Mouse (Mus musculus) activated CD4-positive, CD25-positive, alpha-beta regulatory T cell, adult 4 months (primary cell): ENCODE results near the gene Map10. TPM values are rescaled to one million over a fixed set of nuclear protein-coding genes. Genes with fewer than 3 reads are reported as not detected.
A peak's percentile ranks its signal among the peaks of the same experiment; 100 is the strongest.

Source experiments
- ATAC-seq: one replicate; pipeline ENCODE4 v1.8.0; 2017
- polyA plus RNA-seq, 2 experiments: library from polyadenylated mRNA; unstranded; fragments of 100-300 nt; shearing (Covaris generic); gene quantifications; one replicate each; pipeline ENCODE4 v1.2.1; 2017

The Map10 gene
- under 1 TPM; 0.17 to 0.46 TPM for polyA plus RNA-seq

DNA sequence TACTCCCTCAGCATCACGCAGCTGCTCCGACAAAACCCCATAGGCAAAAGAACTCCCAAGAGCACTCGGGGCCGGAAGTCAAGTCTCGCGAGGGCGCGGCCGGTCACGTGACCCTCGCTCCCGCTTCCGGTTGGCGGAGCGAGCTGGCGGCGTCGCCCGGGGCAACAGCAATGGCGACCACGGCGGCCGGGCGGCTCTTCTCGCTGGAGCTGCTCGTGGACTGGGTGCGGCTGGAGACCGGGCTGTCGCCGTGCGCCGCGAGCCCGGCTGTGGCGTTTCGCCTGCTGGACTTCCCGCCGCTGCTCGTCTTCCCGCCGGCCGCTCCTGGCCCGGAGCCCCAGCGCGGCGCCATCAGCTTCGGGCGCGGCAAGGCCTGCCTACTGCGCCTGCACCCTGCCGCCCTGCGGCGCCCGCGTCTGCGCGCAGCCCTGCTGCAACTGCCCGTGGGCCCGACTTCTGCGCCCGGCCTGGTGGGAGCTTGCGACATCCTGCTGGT lies at the start of gene Map10:
Gene Map10 (plus strand): TSS at position 119 of the 496 bp plus-strand sequence.
- ATAC-seq: peak; percentile 70

DNA sequence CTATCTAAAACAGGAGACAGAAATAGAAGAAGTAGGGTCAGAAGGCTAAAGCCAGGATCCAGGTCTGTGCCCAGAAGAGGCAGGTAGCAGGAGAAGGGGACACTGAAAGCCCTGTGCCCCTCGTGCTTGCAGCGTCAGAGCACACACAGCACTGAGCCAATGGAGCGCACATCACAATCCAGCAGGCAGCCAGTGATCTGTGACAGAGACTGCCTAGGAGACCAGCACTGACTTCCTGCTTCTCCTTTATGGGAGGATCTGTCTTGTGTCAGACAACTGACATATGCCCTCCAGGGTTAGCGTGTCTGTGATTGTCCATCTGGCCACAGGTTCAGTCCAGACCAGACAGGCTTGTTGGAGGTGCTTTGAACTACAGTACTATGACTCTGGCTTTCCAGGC lies 49.3 kb upstream of the Map10 start:
- ATAC-seq: no peak

DNA sequence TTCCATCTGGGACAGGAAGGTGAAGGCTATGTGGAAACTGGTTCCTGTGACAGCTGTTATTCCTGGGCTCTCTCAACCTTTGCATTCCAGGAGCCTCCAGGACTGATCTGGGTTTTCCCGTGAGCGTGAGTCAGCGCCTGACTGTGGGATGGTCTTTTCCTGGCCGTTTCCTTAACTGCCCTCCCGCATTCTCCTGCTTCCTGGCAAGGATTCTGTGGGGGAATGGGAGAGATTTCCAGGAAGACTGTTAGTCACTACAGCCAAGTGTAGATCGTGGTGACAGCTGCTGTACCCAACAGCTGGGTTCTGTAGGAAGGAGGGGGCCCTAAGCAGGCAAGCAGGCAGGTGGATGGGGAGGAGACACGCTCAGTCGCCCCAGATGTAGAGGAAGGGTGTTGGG lies 45.3 kb upstream of the Map10 start:
- no peak for ATAC-seq

DNA sequence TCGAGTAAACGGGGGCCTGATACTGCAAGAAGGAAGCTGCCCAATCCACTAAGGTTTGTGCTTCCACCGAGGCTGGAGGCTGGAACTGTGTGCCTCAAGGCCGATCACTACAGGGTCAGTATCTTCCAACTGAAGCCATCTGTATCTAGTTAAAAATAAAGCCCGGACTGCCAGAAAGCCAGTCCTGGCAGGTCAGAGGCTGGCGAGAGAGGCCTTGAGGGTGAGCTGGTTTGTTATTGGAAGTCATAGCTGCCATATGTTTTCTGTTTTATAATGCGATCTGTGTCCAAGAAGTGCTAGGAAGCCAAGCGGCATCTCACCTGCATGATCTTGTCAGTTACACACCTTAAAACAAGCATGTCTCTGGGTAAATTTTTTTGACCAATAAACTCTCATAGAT lies 43.2 kb upstream of the Map10 start:
- ATAC-seq: no peak

DNA sequence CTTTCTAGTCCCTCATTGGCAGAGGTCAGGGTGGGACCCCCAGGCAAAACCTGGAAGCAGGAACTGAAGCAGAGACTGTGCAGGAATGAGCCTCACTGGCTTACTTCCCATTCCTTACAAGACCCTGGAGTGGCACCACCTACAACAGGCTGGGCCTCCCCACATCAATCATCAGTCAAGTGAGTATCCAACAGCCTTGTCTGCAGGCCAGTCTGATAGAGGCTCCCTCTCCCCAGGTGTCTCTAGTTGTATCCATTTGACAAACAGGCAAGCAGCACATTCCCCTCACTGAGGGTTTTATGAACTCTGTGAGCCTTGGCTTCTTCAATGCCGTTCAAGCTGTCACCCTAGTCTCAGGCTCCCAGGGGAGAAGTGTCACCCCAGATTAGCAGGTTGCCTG lies 40.8 kb upstream of the Map10 start:
- ATAC-seq: no peak

DNA sequence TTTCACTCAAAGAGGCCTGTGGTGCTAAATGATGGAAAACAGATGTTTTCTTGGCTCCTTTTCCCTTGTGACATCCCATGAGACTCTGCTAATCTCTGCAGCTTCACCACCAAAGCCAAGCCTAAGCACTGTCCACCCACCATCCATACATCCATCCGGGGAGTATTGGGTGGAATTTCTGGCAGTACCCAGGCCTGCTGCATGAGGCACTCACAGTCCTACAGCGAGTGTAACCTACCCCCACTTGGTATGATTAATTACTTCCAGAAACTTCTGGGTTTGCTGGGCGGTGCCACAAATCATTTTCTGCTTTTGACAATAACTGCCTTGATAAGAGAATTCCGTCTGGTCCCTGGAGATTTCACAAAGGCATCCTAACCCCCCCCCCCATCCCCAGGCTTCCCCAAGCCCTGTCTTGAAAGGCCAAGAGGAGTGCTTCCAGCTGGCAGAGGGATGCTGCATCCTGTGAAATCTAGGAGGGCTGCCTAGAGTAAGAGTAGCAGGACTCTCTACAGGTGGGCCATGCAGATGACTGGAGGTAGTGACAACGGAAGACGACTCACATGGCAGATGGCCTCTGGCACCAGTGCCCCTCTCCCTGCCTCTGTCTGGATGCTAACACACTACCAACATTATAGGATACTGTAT lies 31.1 kb upstream of the Map10 start:
- no peak for ATAC-seq

DNA sequence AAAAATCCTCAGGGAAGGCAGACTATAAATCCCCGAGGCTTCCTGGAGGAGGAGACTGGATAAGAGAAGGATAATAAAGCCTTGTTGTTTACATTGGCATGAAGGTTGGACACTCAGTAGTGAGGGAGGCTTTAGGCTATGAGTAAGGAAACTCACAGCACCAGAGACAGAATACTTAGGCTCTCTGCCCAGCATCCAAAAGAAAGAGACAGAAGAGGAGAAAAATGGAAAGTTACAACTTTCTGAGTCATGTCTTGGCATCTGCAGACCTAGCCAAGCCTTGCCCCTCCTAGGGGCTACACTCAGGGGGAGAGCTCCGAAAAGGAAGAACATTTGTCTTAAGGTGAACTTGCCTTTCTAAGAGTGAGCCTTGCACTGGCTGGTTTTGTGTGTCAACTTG lies 30.0 kb upstream of the Map10 start:
- ATAC-seq: no peak

DNA sequence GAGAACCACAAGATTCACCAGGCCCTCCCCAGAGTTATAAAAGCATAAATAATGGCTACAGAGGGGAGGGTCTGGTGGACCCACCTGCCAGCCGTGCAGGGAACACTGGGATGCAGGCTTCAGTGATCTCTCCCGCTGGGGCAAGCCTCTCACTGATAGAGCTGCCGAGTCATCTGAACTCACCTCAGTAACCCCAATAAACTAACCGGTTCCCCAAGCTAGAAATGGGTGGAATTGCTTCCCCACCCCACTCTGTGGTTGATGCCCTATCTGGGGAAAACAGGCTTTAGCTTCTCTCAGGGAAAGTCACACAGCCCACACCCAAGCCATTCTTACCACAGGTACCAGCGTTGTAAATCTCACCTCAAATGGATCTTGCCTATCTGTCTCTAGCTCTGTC lies 28.9 kb upstream of the Map10 start:
- ATAC-seq: no peak

DNA sequence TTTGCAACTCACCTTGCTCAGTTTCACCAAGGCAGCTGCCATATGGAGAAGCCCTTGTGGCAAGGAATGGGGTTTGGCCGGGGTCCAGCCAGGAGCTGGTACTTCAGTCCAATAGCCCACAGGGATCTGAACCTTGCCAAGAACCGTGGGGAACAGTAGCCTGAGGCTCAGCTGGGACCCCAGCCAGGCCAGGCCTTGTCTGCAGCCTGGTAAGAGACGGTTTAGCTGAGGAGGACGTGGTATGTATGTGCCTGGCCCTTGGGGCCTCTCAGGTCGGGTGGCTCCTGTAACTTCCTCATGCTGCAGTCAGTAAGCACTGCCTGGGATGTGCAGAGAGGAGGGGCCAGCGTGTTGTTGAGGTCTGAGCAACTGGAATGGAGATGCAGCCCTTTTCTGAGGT lies 27.8 kb upstream of the Map10 start:
- no peak for ATAC-seq

DNA sequence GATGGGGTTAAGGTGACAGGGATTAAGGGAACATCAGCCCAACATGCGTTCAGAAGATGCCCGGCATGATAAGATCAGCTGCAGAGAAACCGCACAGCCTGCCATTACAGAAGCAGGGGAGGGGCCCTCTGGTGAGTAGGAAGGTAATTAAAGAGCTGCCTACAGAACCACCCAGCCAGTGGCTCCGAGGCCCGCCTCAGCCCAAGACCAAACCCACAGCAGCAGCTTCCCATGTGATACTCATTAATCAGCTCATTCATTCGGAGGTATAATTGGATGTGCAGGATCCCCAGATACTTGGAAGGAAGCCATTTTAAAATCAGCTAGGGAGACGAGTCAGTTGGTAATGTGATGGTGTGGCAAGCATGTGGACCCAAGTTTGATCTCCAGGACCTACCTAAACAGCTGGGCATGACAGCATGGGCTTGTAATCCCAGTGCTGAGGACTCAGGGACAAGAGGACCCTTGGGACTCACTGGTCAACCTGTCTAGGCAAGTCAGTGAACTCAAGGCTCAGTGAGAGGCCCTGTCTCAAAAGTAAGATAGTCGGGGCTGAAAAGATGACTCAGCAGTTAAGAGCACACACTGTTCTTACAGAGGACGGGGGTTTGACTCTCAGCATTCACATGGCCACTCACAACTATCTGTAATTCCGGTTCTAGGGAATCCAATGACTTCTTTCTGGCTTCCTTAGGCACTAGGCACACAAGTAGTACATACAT lies 23.7 kb upstream of the Map10 start:
- no peak for ATAC-seq

DNA sequence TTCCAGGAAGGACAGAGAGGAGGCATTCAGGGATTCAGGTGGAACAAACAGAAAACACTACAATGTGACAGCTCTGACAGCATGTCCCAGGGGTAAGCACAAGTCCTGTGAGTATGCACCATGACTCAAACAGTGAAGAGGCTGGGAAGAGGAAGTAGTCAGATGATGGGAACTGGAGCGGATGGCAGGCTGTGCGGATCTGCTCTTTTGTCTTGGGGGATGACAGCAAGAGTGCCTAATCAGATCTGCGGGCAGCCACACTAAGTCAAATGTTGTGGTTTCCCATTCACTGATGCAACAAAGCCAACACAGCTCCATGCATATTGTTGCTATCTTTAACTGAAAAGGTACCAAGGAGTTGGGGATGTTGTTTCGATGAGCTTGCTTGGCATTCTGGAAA lies 20.2 kb upstream of the Map10 start:
- ATAC-seq: no peak

DNA sequence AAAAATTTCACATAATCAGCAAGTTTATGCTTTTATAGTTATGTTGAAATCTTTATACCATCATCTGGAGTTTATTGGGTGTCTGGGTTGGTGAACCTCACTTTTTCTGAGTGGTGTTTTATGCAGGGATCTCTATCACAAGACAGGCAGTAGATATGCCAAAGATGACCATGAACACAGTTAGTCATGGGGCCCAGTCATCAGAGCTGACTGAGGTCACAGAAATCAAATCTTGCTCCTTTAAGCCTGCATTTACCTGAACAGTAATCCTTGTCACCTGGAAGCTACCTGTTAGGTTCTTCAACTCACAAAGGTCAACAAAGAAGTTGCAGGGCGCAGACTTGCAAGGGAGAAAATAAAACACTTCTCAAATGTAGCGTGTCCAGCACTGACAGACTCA lies 14.8 kb upstream of the Map10 start:
- no peak for ATAC-seq

DNA sequence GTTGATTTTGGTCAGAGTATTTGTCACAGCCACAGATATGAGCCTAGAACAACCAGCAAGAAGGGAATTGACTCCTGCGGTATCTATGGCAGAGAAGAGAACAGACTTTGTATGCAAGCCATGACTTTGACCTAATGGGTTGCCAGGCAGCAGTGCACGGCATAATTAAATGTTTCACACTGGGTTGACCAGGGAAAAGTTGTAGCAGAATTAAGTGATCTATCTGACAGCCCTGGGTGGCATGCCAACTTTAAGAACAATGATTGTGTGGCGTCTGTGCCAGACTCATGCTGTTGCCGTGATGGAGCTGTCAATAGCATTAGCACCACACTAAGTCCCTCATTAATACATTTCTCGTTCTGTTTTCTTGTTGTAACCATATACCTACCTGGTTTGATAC lies 11.1 kb upstream of the Map10 start:
- ATAC-seq: no peak

DNA sequence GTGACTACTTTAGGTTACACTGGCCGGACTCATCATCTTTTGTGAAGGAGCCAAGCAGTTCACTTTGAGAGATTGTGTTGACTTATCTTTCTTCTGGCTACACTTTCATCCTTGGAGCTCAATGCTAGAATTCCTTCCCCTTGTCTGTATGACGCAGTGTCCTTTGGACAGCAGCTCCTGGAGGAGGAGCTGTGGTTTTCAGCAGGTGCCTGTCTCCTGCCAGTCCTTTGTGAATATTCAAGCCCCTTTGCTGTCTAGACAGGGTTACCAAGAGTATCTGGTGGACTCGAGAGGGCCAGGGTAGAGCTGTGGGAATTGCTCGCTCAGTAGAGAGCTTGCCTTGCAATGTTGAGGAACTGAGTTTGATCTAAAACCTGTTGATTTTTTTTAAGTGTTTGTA lies 10.7 kb upstream of the Map10 start:
- no peak for ATAC-seq

DNA sequence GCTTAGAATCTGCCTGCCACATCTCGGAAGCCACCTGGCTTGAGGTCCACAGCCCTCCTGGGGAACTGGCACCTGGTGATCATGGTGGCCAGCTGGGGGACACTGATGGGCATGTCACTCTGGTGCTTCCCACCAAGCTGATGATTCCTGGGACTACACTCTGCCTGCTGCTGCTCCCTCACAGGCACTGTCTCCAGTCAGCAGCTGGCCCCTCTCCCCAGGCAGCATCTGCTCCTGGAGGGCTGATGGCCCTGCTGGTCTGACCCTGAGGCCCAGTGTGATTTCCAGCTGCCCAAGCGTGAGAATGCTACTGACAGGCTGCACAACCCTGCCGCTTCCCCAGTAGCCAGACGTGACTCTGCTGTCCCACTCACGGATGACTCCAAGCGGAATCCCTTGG lies 9.2 kb upstream of the Map10 start:
- no peak for ATAC-seq

DNA sequence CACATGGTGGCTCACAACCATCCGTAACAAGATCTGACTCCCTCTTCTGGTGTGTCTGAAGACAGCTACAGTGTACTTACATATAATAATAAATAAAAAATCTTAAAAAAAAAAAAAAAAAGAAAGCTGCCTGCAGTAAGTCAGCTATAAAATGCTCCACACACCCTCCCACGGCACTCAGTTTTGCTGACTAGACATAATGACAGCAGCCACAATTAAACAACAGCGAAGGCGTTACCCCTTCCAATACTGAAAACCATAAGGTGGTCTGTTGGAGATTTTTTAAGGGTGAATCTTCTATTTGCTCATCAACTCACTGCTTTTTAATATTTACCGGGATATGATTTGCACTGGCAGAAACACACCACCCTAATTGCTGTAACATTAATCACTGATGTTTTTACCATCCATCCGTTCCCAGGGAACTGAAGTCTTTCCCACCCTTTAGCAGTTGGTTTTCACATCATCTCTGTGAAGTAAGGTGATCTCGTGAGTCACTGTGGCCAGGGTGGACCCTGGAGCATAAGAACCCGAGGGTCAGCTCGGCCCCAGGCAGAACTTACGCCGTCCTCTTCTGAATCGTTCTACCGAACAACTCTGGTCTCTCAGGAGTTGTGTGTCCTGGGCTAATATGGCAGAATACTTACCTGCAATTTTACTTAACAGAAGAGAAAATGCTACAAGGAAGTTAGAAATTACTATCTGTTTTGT lies 7.5 kb upstream of the Map10 start:
- ATAC-seq: no peak

DNA sequence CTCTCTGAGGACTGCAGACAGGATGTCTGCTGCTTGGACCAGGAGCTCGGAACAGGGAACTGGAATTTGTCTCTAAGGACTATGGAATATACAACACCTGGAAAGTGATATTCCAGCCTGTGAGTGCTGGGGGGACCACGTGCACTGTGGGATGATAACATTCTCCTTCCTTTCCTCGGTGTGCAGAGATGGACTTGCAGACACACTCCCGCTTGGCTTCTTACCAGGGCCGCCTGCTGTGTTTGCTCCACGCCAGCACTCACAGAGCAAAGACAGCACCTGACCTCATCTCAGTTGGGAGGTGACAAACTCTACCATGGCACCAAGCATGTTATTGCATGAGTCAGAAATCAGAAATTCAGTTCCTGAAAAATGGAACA lies 7.0 kb upstream of the Map10 start:
- ATAC-seq: no peak

DNA sequence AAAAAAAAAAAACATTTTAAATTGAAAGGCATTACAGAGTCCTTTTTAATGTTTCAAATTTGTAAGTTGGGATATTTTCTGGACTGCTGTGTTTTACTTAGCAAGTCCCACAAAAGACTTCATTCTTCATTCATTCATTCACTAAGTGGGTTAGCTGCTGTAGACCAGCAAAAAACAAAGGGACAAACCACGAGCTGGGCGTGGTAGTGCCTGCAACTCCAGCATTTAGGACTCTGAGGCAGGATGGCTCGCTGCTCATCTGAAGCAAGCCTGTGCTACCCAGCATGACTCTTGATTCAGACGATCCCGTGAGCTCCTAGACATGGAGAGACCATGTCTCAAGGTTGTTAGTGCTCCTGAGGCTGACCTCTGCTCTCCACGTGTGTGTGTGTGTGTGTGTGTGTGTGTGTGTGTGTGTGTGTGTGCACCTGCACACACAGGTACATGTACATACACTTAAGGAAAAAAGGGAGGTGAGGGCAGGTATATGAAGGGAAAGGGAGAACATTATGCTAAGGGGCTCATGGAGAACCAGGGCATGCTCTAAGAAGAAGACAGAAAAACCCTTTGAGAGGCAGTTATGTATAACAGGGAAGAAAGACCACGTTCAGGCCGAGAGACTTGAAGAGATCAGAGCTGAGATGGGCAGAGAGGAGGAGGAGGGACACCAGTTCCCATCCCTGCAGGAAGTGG lies 4.3 kb upstream of the Map10 start:
- ATAC-seq: no peak

DNA sequence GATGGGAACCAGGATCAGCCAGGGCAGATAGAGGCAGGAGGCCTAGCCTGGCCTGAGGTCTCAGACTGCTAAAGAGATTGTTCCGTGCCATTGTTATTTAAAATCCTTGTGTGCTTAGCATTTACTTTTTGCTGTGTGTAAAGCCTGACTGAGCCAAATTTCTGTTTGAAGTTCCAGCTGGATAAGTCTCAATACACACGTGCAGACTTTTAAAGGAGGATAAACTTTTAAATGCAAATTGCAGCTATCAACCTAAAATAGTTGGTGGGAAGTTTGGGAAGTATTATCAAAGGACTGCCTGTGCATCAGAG lies 3.8 kb upstream of the Map10 start:
- ATAC-seq: no peak

DNA sequence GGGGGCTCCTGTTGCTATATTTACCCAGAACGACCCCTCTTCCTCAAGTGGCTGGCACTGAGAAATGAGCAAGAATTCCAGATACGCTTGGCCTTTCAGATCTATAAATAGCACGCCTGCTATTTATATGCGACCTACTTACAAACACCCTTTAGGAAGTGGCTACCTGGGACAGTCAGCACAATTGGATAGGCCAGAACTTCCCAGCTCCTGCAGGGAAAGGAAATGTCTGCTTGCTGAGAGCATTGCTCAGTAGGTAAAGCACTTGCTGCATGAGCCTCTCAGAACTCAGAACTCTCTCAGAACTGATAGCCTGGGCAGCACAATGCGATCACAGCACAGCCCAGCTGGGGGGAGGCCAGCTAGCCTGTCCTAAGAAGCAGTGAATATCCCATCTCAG lies 3.4 kb upstream of the Map10 start:
- no peak for ATAC-seq

DNA sequence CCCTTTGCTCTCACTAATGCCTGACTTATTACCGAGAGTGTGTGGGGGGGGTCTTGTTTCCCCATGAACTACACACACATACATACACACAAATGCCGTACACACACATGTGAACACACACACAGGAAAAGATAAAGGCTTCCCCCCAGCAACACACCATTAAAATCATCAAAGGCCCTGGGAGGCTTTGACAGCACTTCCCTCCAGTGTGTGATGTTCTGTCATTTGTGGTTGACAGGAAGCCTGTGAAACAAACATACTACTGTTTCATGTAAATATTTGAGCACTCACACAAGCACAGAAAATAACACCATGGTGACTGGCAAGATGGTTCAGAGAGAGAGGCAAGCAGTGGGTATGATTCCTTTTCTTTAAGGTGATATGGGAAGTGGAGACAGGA lies 2.4 kb upstream of the Map10 start:
- ATAC-seq: peak; percentile 75

DNA sequence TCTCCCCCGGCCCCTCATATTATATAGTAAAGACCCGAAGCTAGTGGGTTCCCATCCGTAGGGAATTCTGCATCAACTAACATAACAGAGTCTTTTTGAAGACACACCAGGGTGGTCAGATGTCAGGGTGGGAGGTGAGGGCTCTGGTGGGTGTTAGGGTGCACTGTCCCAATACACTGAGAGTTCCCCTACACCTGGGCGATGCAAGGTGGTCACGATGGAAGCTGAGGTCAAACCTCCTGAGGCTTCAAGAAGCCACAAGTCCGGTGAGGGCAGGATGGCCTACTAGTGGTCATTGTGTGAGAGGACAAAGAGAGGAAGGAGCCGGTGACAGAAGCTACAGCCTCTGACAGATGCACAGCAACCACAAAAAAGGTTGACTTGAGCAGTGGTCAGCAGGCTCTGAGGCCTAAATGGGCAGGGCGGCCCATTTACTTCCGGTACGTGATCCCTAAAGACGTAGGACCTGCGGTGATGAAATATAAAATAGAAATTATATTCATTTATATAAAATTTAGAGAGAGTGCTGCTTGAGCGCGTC lies 389 bp upstream of the Map10 start:
- ATAC-seq: no peak

DNA sequence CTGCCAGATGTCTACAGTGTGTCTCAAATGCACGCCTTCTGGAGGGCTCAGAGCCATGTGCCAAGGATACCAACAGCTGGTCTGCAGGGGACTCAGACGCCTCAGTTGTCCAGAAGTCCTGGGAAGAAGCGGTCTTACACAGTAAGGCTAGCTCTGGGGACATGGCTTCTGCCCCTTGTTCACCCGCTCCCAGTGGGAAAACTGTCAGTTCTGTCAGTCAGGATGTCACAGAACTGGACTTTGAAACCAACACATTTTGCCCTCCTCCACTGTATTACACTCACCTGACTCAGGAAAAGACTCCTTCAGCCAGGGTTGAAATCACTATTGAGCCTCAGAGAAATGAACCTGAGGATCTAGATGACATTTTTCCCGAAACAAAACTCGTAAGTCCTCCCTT lies 802 bp downstream of the Map10 start:
- ATAC-seq: no peak
